Mouse (Mus musculus) regulatory T cell (primary cell): ENCODE data around the gene Ppm1h.

Source experiments
- in situ Hi-C: fragments of 300-600 bp; cut with MboI, MseI; formaldehyde crosslinking; loops from one replicate; pipeline ENCODE4 v1.15.1; 2025; ENCODE audit warnings: high pct_unique_total_duplicates

Ppm1h gene

GRCm38 (mm10) chr10:122887528-122888183 lies 209.1 kb downstream of the Ppm1h start:
- in situ Hi-C loops: no loop called here

GRCm38 (mm10) chr10:122890682-122891350 lies 212.3 kb downstream of the Ppm1h start:
- in situ Hi-C loops: no loop called here

- in situ Hi-C loops: no loop called here
Observed at GRCm38 (mm10) chr10:122891461-122891860, 212.9 kb downstream of the Ppm1h start.

DNA sequence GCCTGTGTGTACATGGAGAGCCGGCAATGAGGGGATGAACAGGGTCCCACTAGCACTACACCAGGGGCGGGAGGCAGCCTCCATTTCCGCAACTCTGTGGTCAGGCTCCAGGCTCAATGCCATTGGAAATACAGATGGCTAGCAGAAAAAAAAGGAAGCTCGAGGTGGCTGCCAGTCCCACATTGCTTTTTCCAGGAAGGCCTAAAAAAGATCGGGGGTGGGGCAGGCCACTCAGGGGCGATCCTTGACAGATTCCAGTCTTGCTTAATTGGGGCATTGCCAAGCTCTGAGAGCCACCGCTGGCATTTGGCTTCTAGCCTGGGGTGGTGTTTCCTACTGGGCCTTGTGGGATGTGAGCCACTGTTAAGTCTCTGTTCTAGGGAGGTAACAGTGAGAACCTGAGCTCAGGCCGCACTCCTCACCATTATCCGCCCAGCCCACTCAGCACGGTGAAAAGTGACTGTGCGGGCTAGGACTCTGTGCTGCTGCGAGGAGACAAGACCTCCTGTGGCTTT lies 216.1 kb downstream of the Ppm1h start:
- in situ Hi-C loops: no loop called here

DNA sequence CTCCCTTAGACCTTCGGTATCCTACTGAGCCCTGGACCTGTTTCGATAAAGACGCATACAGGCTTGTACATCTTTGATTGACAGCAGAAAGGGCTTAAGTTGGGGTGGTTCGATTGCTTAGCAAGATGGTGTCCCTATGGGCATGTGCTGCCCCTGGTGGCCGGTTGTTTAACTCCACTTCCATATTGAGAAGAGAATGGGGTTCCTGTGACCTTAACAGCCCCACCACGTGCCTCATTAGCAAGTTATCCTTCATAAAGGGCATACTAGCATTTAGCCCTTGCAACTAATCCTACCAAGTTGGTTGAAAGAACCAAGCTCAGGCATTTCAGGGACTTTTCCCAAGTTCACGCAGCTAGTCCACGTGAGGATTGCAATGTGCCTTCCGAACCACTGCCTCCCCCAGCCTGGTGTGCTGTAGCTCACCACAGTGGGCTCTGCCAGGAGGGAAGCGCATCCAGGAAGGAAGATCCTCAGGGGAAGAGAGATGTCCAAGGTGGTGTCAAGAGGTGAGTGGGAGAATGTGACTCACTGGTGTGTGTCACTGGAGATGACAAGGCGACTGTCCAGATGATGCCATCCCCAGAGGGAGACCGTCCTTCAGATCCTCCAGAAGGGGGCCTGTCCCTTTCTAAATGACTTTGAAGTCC lies 216.7 kb downstream of the Ppm1h start:
- in situ Hi-C loops: no loop called here

GRCm38 (mm10) chr10:122899971-122900370 lies 221.4 kb downstream of the Ppm1h start:
- in situ Hi-C loops: no loop called here

GRCm38 (mm10) chr10:122900466-122900865 lies 221.9 kb downstream of the Ppm1h start:
- in situ Hi-C loops: no loop called here

DNA sequence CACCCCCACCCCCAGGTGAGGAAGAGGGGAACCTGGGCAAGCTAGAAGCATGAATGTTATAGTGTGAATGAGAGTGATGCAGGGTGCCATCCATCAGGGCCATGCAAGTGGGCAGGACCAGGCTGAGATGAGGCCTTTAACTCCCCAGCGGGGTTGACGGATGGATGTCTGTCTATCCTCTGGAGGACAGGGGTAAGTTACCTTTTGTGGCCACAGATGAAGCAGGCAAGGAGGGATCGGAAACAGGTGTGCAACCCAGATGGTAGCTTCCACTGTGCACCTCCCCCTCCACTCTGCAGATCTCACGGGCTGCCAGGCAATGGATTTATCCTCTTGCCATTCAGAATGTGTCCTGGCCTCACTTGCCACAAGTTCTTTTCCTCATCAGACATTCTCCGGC lies 222.8 kb downstream of the Ppm1h start:
- in situ Hi-C loops: no loop called here

GRCm38 (mm10) chr10:122909406-122910032 lies 231.0 kb downstream of the Ppm1h start:
- in situ Hi-C loops: no loop called here

GRCm38 (mm10) chr10:122910798-122911225 lies 232.2 kb downstream of the Ppm1h start:
- in situ Hi-C loops: no loop called here

DNA sequence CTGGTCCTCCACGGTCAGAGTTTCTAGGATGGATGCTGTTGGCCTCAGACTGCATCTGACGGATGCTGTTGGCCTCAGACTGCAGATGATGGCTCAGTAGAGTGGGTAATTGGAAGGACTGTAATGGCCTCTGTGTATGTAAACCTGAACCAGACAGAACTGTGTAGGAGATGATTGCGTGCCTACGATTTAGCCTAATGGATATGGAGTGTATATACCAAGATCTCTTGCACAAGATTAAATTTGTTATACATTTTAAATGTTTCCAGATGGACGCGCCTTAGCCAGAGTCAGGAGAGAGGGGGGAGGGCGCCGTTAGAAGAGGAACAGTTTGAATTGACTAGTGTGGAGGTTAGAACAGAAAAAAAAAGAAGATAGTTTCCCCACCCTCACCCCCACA lies 233.1 kb downstream of the Ppm1h start:
- in situ Hi-C loops: no loop called here

DNA sequence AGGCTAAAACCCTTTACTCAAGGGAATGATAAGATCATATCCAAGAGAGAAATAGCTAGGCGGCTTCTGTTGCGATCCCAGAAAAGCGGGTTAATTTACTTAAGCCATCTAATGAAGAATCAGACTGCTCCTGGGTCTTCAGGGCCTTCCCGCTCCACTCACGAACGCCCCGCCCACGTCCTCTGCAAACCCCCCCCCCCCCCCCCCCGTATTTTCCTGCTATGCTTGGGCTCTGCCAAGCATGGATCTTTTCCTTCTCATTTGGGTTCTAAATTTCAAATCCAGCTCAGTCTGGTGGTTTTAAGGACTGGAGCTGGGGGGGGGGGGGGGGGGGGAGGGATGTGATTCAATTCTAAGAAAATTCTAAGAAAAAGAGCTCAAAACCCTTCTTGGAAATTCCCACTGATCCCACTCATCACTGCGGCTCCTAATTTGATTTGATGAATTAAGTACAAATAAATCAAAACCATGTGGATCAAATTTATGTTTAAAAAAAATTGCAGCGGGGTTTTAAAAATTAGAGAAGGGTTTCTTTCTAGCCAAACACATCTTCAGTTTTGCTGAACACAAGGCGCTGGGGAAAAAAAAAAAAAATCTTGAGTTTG lies 233.6 kb downstream of the Ppm1h start:
- in situ Hi-C loops: no loop called here

- in situ Hi-C loops: no loop called here
Observed at GRCm38 (mm10) chr10:122912701-122913368, 234.3 kb downstream of the Ppm1h start.

- in situ Hi-C loops: no loop called here
Observed at GRCm38 (mm10) chr10:122913393-122913792, 234.8 kb downstream of the Ppm1h start.

DNA sequence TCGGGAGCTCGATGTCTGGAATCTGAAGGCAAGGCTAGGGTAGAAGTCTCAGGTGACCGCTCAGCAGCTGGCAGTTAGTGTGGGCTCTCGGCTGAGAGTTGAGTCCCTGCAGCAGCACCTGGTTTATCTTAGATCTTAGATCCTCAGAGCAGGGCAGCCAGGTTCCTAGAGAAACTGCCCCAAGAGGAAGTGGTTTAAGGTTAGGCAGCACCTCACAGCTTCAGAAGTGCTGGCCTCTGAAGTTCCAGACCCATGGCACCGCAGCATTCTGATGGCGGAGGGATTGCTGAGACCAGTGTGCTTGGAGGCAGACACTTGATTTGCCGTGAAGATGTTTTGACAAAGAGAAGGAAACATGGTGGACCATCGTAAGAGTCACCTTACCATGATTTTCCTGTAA lies 237.3 kb downstream of the Ppm1h start:
- in situ Hi-C loops: no loop called here

- in situ Hi-C loops: no loop called here
Observed at GRCm38 (mm10) chr10:122917648-122918324, 239.2 kb downstream of the Ppm1h start.

- in situ Hi-C loops: no loop called here
Observed at GRCm38 (mm10) chr10:122918325-122918694, 239.7 kb downstream of the Ppm1h start.

GRCm38 (mm10) chr10:122918754-122919153 lies 240.2 kb downstream of the Ppm1h start:
- in situ Hi-C loops: no loop called here

DNA sequence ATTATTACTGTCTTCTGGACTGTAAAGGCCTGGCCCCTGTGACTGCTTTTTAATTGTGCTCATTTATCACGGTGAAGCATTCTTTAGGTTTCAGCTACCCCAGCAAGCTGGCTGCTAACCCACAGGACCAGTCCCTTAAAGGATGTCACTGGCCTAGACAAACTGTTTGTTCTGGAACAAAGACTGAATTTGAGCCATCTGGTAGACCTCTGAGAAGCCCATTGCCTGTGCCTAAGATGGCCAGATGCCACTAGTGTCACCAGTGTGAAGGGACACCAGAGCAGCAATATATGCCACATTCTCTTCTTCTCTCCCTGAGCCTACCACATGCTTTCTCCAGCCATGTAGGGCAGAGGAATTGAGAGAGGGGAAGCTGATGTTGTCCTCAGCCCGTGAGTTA lies 240.9 kb downstream of the Ppm1h start:
- in situ Hi-C loops: no loop called here

DNA sequence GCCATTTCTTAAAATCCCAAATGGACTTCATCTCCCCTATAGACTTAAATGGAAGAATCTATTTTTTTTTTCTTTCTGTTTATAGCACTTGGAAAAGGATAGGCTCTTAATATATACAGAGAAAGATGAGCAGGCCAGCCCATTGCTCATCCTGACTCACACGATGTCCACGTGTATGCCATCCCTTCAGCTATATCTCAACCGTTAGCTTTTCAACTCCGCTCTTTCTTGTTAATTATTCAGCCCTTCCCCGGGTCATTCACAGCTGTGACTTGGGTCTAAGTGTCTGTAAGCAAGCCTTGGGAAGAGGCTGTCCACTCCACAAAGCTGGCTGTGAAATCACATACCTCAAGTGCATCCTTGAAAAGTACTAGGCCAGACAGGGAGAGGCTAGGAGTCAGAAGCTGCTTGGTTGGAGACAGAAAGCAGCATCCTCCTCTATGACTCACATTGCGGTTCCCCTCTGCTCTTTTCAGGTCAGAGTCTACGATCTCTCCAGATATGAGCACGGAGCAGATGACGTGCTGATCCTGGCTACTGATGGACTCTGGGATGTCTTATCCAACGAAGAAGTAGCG lies 241.7 kb downstream of the Ppm1h start:
- in situ Hi-C loops: loop anchor here (5.0 to 10.0 kb wide), 2 partner anchors 82 to 696 kb away; no protein-coding TSS in a partner anchor
